Mouse (Mus musculus) heart, adult 18-20 months (tissue): ENCODE measurements at regions not wholly inside any gene's neighbourhood (a gene's known extent, or its start where the extent isn't known, plus 50 kb on each side); places are given as distances from the start of the nearest gene placed in this dataset.

ENCODE experiments used
- DNase-seq, 2 experiments: peaks; one replicate each; pipeline ENCODE4 v3.0.0; 2021 to 2022; ENCODE audit warnings: mixed read lengths in 1 of 2

DNA sequence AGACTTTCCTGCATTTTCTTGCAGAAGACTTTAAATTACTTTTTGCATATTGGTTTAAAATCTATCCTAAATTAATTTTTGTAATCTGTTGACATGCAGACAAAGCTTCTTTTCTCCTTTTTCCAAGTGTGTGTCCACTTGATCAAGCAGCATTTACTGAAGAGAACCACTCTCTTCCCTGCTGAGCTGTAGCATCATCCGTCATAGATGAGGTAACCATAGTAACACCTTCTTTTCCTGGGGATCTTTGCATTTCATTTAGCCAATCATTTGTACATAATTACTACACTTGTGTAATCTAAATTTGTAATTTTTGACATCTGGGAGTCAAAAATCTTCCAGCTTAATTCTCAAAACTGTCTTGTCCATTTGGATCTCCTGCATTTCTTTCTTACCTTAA, 53.2 kb upstream of the Dnajc1 start:
- DNase-seq: no peak
